Mouse (Mus musculus) layer of hippocampus, adult 11-12 months (tissue): ENCODE results near the gene Hapln1.

Experiments
- DNase-seq: peaks from one replicate; pipeline ENCODE4 v3.0.0; 2022; ENCODE audit warnings: low spot score

Hapln1 gene

DNA sequence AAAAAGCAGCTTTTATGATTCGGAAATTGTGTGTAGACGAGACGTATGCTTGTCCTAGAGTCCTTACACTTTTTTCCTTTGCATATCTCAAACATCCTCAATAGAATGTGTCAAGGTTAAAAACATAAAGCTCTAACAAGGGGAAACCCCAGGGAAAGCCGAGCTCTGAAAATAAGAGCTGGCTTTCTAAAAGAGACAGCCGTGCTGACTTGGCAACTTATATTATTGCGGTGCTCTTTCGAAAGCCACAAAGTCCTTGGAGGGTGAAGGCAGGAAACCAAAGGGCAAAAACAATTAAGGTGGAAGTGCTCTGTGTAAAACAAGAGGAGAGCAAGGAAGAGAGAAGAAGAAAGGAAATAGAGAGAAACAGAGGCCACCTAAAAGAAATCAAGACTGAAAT is 60.9 kb downstream of the Hapln1 start:
- no peak for DNase-seq

DNA sequence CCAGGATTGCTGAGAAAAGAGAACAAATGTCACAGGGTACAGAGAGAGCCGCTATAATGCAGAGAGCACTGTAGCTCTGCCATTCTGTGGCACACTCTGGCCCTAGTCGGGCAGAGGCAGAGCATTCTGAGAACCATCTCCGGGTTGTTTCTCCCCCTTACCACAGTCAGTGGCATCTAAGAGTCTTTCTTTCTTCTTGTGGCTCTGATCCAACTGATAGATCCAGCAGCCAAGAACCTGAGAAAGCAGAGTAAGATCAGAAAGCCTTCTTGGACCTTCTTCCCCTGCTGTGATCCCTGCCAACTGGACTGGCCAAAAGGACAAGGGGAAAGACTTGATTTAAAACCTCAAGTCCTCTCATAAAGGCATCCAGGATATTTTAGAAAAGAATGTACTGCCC is 63.7 kb downstream of the Hapln1 start:
- no peak for DNase-seq

GRCm38 (mm10) chr13:89607399-89607798 is 67.8 kb downstream of the Hapln1 start:
- DNase-seq = no peak

DNA sequence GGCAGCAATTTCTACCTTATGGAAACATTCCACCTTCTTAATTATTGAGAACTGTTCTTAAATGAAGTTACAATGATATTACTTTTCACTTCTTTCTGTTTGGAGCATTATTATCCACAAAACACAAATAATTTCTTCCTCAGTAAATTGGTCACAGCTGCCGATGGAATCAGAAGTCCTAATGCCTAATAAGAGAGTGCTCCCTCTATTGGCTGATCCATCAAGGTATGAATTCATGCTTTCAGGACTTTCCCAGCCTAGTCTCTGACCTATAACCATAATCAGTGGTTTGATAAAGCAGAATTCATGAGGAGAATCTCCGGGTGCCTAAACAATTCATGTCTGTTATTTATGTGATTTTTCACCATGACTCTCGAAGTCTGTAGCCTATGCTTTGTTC is 79.5 kb downstream of the Hapln1 start:
- no peak for DNase-seq

GRCm38 (mm10) chr13:89634137-89634683 is 94.6 kb downstream of the Hapln1 start:
- peak; percentile 43 for DNase-seq

GRCm38 (mm10) chr13:89637012-89637411 is 97.4 kb downstream of the Hapln1 start:
- no peak for DNase-seq

DNA sequence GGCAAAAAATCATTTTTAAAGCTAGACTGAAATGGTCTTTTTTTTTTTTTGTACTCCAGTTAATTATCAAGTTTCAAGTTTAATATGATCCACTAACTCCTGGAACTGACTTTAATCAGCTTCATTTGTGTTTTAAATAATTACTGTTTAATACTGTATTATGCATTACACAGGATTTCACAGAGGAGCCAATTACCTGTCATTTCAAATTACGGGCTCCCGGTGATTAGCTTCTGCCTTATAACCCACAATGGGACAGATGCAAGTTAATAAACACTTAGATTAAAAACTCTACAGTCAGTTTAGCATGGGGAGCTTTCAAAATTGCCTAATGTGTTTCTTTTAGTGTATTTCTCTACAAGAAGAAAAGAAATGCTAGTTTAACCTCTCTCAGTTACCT is 106.0 kb downstream of the Hapln1 start:
- no peak for DNase-seq

GRCm38 (mm10) chr13:89652773-89653172 is 113.2 kb downstream of the Hapln1 start:
- no peak for DNase-seq

GRCm38 (mm10) chr13:89653279-89653678 is 113.7 kb downstream of the Hapln1 start:
- no peak for DNase-seq

DNA sequence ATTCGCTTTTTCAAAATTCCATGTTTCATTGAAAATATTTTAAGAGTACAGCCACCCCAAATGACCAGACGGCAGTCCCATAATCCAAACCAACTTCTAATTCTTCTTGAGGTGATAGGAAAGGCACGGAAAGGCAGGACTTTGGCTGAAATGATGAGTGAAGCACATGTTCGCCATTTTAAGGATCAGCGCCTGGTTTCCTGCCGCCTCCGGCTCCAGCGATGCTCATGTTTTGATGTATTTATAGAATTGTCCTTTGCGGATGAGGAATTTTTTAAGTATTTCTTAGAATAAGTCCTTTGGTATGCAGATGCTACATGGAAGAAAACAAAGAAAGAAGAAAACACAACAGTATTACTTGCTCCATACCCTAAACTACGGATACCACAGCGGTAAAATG is 117.5 kb downstream of the Hapln1 start:
- DNase-seq = no peak
